Mouse (Mus musculus) erythroblast, embryonic 14.5 days (primary cell): ENCODE results near the gene Amy2a4. TPM values are rescaled to one million over a fixed set of nuclear protein-coding genes. Genes with fewer than 3 reads are reported as not detected.
"Not testable (repeated sequence)": the region's sequence is repeated elsewhere in the genome, so short reads cannot be mapped to it uniquely, and the experiment has no call there.

Experiments
- H3K27me3 ChIP-seq: 2 replicates; pipeline ENCODE4 v1.6.1; 2012; ENCODE audit warnings: inconsistent platforms; ENCODE audit not compliant: control insufficient read depth
- H3K36me3 ChIP-seq: 2 replicates; pipeline ENCODE4 v1.6.1; 2012; ENCODE audit warnings: mild to moderate bottlenecking, inconsistent platforms; ENCODE audit not compliant: control insufficient read depth
- H3K4me1 ChIP-seq: 2 replicates; pipeline ENCODE4 v1.6.1; 2012; ENCODE audit warnings: inconsistent platforms; ENCODE audit not compliant: control insufficient read depth
- H3K4me3 ChIP-seq: replicated peaks from 2 replicates; pipeline ENCODE3; 2012; ENCODE audit warnings: moderate library complexity, mild to moderate bottlenecking, inconsistent platforms
- H3K9me3 ChIP-seq: 2 replicates; pipeline ENCODE4 v1.6.1; 2012; ENCODE audit warnings: low read length, inconsistent platforms, mixed read lengths; ENCODE audit not compliant: control insufficient read depth
- polyA plus RNA-seq: library from polyadenylated mRNA; stranded (reverse); fragments of >175 nt; gene quantifications from 2 replicates; pipeline ENCODE4 v1.2.3, GENCODE M21; 2012

Amy2a4 gene
- polyA plus RNA-seq, result not detected in 2 replicates

DNA sequence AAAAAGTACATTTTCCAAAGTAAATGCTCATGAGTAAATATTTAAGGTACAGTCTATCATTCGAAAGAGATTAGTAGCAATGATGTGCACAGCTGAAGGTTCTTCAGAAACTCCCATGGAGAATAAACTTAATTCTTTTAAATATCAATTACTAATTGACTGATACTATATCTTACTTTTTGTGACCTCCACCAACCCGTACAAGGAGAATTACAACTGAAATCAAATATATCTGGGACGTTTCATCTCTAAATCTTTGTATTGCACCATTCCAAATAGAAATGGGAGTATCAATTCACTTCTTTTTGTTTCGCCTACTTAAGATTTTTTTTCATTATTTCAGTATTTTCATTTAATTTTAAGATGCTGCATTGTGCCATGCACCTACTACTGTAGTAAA is at the start of gene Amy2a4:
Gene Amy2a4, minus strand, starts transcription at position 101 of the 400 bp plus-strand sequence.
- H3K27me3 ChIP-seq, H3K4me3 ChIP-seq, H3K36me3 ChIP-seq, H3K9me3 ChIP-seq, H3K4me1 ChIP-seq: not testable (repeated sequence)

- not testable (repeated sequence) for H3K36me3 ChIP-seq, H3K4me1 ChIP-seq, H3K27me3 ChIP-seq, H3K9me3 ChIP-seq, H3K4me3 ChIP-seq
Observed at GRCm38 (mm10) chr3:113323952-113324351, 32.7 kb upstream of the Amy2a4 start, which contains the start of gene Amy2a3. Gene Amy2a3 (minus strand): TSS chr3:113324052.

- not testable (repeated sequence) for H3K36me3 ChIP-seq, H3K4me1 ChIP-seq, H3K4me3 ChIP-seq, H3K9me3 ChIP-seq, H3K27me3 ChIP-seq
Observed at GRCm38 (mm10) chr3:113312937-113313336, 21.7 kb upstream of the Amy2a4 start.

- H3K9me3 ChIP-seq, H3K4me1 ChIP-seq, H3K36me3 ChIP-seq, H3K4me3 ChIP-seq, H3K27me3 ChIP-seq: not testable (repeated sequence)
Observed at GRCm38 (mm10) chr3:113280285-113280684, 11.0 kb downstream of the Amy2a4 start.

- not testable (repeated sequence) for H3K36me3 ChIP-seq, H3K9me3 ChIP-seq, H3K4me1 ChIP-seq, H3K4me3 ChIP-seq, H3K27me3 ChIP-seq
Observed at GRCm38 (mm10) chr3:113279586-113279985, 11.7 kb downstream of the Amy2a4 start.

DNA sequence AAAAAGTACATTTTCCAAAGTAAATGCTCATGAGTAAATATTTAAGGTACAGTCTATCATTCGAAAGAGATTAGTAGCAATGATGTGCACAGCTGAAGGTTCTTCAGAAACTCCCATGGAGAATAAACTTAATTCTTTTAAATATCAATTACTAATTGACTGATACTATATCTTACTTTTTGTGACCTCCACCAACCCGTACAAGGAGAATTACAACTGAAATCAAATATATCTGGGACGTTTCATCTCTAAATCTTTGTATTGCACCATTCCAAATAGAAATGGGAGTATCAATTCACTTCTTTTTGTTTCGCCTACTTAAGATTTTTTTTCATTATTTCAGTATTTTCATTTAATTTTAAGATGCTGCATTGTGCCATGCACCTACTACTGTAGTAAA is 32.5 kb downstream of the Amy2a4 start, which contains the start of gene Amy2a5:
Gene Amy2a5, minus strand, starts transcription at position 101 of the 400 bp plus-strand sequence.
- not testable (repeated sequence) for H3K9me3 ChIP-seq, H3K4me3 ChIP-seq, H3K4me1 ChIP-seq, H3K36me3 ChIP-seq, H3K27me3 ChIP-seq

Other genes with a start within 250 kb of the Amy2a4 start
- gene Amy2a5, start 32.6 kb downstream of the Amy2a4 start, polyA plus RNA-seq, result not detected in 2 replicates
- gene Amy2a3, start 32.6 kb upstream of the Amy2a4 start, polyA plus RNA-seq, result not detected in 2 replicates
- not detected in 2 replicates for gene Amy2a2, start 65.2 kb upstream of the Amy2a4 start, polyA plus RNA-seq
- gene Amy2a1, start 241.0 kb upstream of the Amy2a4 start, polyA plus RNA-seq, result not detected in 2 replicates